Mouse (Mus musculus) liver, postnatal 0 days (tissue): ENCODE measurements around the gene Zfp598.

Experiments
- CTCF ChIP-seq: sonication (generic); IDR thresholded peaks from 2 replicates; pipeline ENCODE4 v1.5.1; 2016; ENCODE audit warnings: antibody characterized with exemption, low read depth
- EP300 ChIP-seq: IDR thresholded peaks from 2 replicates; pipeline ENCODE4 v1.6.1; 2016; ENCODE audit warnings: antibody characterized with exemption, low read depth, mild to moderate bottlenecking

GRCm38 (mm10) chr17:24644875-24645721 is 24.4 kb upstream of the Zfp598 start:
- TF ChIP-seq CTCF, result no peak
- no peak for TF ChIP-seq EP300
